Mouse (Mus musculus) hindbrain, embryonic 11.5 days (tissue): Measurements from ENCODE around the gene Coro1a. TPM values are rescaled to one million over a fixed set of nuclear protein-coding genes. Genes with fewer than 3 reads are reported as not detected.

Experiments used
- ATAC-seq: fragments of 200-750 bp; cut with Nextera tagmentation; 2 replicates; pipeline ENCODE4 v1.8.0; 2017; ENCODE audit warnings: mild to moderate bottlenecking, moderate TSS enrichment, moderate library complexity; ENCODE audit not compliant: low FRiP score
- DNase-seq: peaks from one replicate; pipeline ENCODE4 v3.0.0-alpha.2; 2015; ENCODE audit warnings: low spot score
- H3K27ac ChIP-seq: fragments of 300-500 bp; sonication (generic); 2 replicates; pipeline ENCODE4 v1.5.1; 2014; ENCODE audit warnings: mild to moderate bottlenecking, low read depth, low read length
- H3K27me3 ChIP-seq: fragments of 300-500 bp; sonication (generic); 2 replicates; pipeline ENCODE4 v1.6.1; 2014; ENCODE audit warnings: mild to moderate bottlenecking, low read length, moderate library complexity, mixed read lengths; ENCODE audit not compliant: control insufficient read depth, insufficient read depth
- H3K36me3 ChIP-seq: fragments of 300-500 bp; sonication (generic); 2 replicates; pipeline ENCODE4 v1.6.1; 2014; ENCODE audit warnings: mild to moderate bottlenecking, low read length, moderate library complexity, mixed read lengths; ENCODE audit not compliant: control insufficient read depth, insufficient read depth
- H3K4me1 ChIP-seq: fragments of 300-500 bp; sonication (generic); replicated peaks from 2 replicates; pipeline ENCODE4 v1.6.1; 2014; ENCODE audit warnings: low read length, mixed read lengths; ENCODE audit not compliant: control insufficient read depth, insufficient read depth
- H3K4me2 ChIP-seq: fragments of 300-500 bp; sonication (generic); replicated peaks from 2 replicates; pipeline ENCODE4 v1.6.1; 2014; ENCODE audit warnings: mild to moderate bottlenecking, low read depth, low read length
- H3K4me3 ChIP-seq: fragments of 300-500 bp; sonication (generic); 2 replicates; pipeline ENCODE4 v1.5.1; 2014; ENCODE audit warnings: low read depth, low read length
- H3K9ac ChIP-seq: fragments of 300-500 bp; sonication (generic); 2 replicates; pipeline ENCODE4 v1.6.1; 2014; ENCODE audit warnings: low read depth, low read length
- H3K9me3 ChIP-seq: fragments of 300-500 bp; sonication (generic); 2 replicates; pipeline ENCODE4 v1.6.1; 2016; ENCODE audit warnings: low read length; ENCODE audit not compliant: control insufficient read depth
- WGBS: fragments of 180-500 bp; shearing (Covaris S2); extraction: QIAGEN DNeasy Blood & Tissue Kit; methylation state at CpG from one replicate; pipeline ENCODE4 v1.1.7; 2014; 5-methylcytosine and 5-hydroxymethylcytosine counted together
- polyA plus RNA-seq: library from polyadenylated mRNA; unstranded; fragments of >200 nt; fragmentation: Nextera tagmentation; extraction: Ambion mirVana; gene quantifications from 2 replicates; pipeline ENCODE4 v1.2.1, GENCODE M21; 2014

Coro1a gene
- polyA plus RNA-seq, 1 experiment from 2014 or later: 45.3 TPM

- no peak overlapping the region for H3K9ac ChIP-seq
- no peak overlapping the region for H3K4me2 ChIP-seq
- no peaks in the 10 kb centered on the region for H3K4me1 ChIP-seq
- H3K9me3 ChIP-seq: no peaks in the 10 kb centered on the region
- H3K4me3 ChIP-seq: no peak overlapping the region
- DNase-seq: no peak
- 88% methylated on average over 9 of the region's 9 CpGs for WGBS
- H3K27me3 ChIP-seq: no peaks in the 10 kb centered on the region
- no peak overlapping the region for H3K27ac ChIP-seq
- no peaks in the 10 kb centered on the region for H3K36me3 ChIP-seq
- ATAC-seq: no peak
Observed at GRCm38 (mm10) chr7:126667495-126668090, 40.0 kb downstream of the Coro1a start.

GRCm38 (mm10) chr7:126665269-126665668, 42.3 kb downstream of the Coro1a start:
- Histone ChIP-seq H3K4me2 (no peak overlapping the region), H3K4me3 (no peak overlapping the region), H3K9ac (no peak overlapping the region), H3K36me3 (no peaks in the 10 kb centered on the region), H3K9me3 (no peaks in the 10 kb centered on the region), H3K4me1 (no peaks in the 10 kb centered on the region), H3K27ac (no peak overlapping the region), H3K27me3 (no peaks in the 10 kb centered on the region)
- 95% methylated on average over 3 of the region's 3 CpGs for WGBS
- no peak for DNase-seq
- no peak for ATAC-seq

GRCm38 (mm10) chr7:126663646-126664045, 43.9 kb downstream of the Coro1a start:
- no peak overlapping the region for H3K4me3 ChIP-seq
- H3K4me1 ChIP-seq: no peaks in the 10 kb centered on the region
- no peak overlapping the region for H3K9ac ChIP-seq
- no peaks in the 10 kb centered on the region for H3K9me3 ChIP-seq
- 56% methylated on average over 8 of the region's 8 CpGs for WGBS
- no peaks in the 10 kb centered on the region for H3K36me3 ChIP-seq
- no peak overlapping the region for H3K27ac ChIP-seq
- H3K27me3 ChIP-seq: no peaks in the 10 kb centered on the region
- ATAC-seq (no peak), DNase-seq (no peak)
- no peak overlapping the region for H3K4me2 ChIP-seq

- ATAC-seq (no peak), DNase-seq (no peak)
- no peaks in the 10 kb centered on the region for H3K27me3 ChIP-seq
- H3K4me2 ChIP-seq: no peak overlapping the region
- H3K9me3 ChIP-seq: no peaks in the 10 kb centered on the region
- H3K4me3 ChIP-seq: no peak overlapping the region
- no peak overlapping the region for H3K27ac ChIP-seq
- 90% methylated on average over 3 of the region's 3 CpGs for WGBS
- no peak overlapping the region for H3K9ac ChIP-seq
- H3K4me1 ChIP-seq: no peaks in the 10 kb centered on the region
- no peaks in the 10 kb centered on the region for H3K36me3 ChIP-seq
Observed at GRCm38 (mm10) chr7:126659771-126660170, 47.8 kb downstream of the Coro1a start.

GRCm38 (mm10) chr7:126657522-126657921, 50.1 kb downstream of the Coro1a start:
- ATAC-seq: no peak
- WGBS: 90% methylated on average over 1 of the region's 1 CpGs
- H3K4me3 ChIP-seq: no peak overlapping the region
- H3K4me2 ChIP-seq: no peak overlapping the region
- no peak for DNase-seq
- no peak overlapping the region for H3K27ac ChIP-seq
- no peak overlapping the region for H3K9ac ChIP-seq
- no peaks in the 10 kb centered on the region for H3K36me3 ChIP-seq
- no peaks in the 10 kb centered on the region for H3K9me3 ChIP-seq
- H3K27me3 ChIP-seq: no peaks in the 10 kb centered on the region
- H3K4me1 ChIP-seq: no peaks in the 10 kb centered on the region

- no peak for ATAC-seq
Observed at GRCm38 (mm10) chr7:126655695-126656094, 51.9 kb downstream of the Coro1a start.

GRCm38 (mm10) chr7:126653991-126654390, 53.6 kb downstream of the Coro1a start:
- Histone ChIP-seq H3K36me3 (no peaks in the 10 kb centered on the region), H3K9ac (no peak overlapping the region), H3K4me1 (no peaks in the 10 kb centered on the region), H3K27ac (no peak overlapping the region), H3K27me3 (no peaks in the 10 kb centered on the region), H3K4me3 (no peak overlapping the region), H3K4me2 (no peak overlapping the region), H3K9me3 (no peaks in the 10 kb centered on the region)
- ATAC-seq (no peak), DNase-seq (no peak)
- WGBS: 87% methylated on average over 2 of the region's 2 CpGs

More at GRCm38 (mm10) chr7:126655695-126656094, 51.9 kb downstream of the Coro1a start:
- Histone ChIP-seq H3K27ac (no peak overlapping the region), H3K4me1 (no peaks in the 10 kb centered on the region), H3K4me3 (no peak overlapping the region), H3K4me2 (no peak overlapping the region), H3K36me3 (no peaks in the 10 kb centered on the region), H3K9me3 (no peaks in the 10 kb centered on the region), H3K9ac (no peak overlapping the region), H3K27me3 (no peaks in the 10 kb centered on the region)
- WGBS: 92% methylated on average over 3 of the region's 3 CpGs
- no peak for DNase-seq

GRCm38 (mm10) chr7:126650852-126651251, 56.7 kb downstream of the Coro1a start:
- Histone ChIP-seq H3K27ac (no peak overlapping the region), H3K36me3 (no peaks in the 10 kb centered on the region), H3K9me3 (no peaks in the 10 kb centered on the region), H3K4me2 (no peak overlapping the region), H3K9ac (no peak overlapping the region), H3K4me3 (no peak overlapping the region), H3K4me1 (no peaks in the 10 kb centered on the region), H3K27me3 (no peaks in the 10 kb centered on the region)
- ATAC-seq (no peak), DNase-seq (no peak)
- WGBS: 90% methylated on average over 2 of the region's 2 CpGs
